In the genomic region with DNA sequence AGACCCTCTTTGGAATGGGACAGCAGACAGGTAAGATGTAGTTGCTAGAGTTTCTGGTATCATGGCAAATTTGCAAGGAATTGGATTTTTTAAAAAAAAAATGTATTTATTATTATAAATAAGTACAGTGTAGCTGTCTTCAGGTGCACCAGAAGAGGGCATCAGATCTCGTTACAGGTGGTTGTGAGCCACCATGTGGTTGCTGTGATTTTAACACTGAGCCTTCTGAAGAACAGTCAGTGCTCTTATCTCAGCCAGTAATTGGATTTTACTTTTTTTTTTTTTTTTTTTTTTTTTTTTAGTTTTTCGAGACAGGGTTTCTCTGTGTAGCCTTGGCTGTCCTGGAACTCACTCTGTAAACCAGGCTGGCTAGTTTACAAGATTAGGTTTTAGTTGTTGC, we compare ENCODE assay signal across 1 mouse cellular context. TPM values are rescaled to one million over a fixed set of nuclear protein-coding genes. Genes with fewer than 3 reads are reported as not detected.
"Had no signal": no experiment of that assay in that cellular context is flagged by ENCODE, and none has a peak within 500 bp of the region (broad histone marks: within the 10 kb centered on the region; RNA-seq: fewer than 3 reads in every experiment).

No protein-coding gene starts in this region.

RNA-seq across cellular contexts. Expression of gene Akr1c14, which starts 9.4 kb away (rescaled TPM):
- polyA plus RNA-seq: inflammation-experienced regulatory T-cells, adult 6 months had no signal
